Mouse (Mus musculus) B cell, adult 2 months (primary cell): ENCODE data around the gene Sntg2.

Experiments used
- DNase-seq, 2 experiments: peaks; one replicate each; pipeline ENCODE4 v3.0.0; 2022

Sntg2 gene

DNA sequence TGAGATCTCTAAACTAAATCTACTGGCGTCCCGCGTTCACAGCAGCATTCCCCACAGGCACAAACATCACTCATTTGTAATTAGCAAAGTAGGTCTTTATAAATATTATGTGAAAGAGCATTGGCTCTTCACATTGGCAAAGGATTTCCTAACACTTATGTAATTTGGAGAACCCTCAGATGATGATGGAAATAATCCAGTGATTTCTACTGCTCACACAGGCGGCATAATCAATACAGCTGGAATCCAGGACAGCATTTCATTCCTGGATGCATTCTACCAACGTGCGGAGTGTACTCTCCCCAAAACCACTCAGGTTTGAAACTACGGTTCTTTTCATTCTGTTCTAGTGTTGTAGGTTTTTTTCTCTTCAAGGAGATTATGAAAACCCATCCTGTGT, 172.6 kb downstream of the Sntg2 start:
- no peak for DNase-seq

DNA sequence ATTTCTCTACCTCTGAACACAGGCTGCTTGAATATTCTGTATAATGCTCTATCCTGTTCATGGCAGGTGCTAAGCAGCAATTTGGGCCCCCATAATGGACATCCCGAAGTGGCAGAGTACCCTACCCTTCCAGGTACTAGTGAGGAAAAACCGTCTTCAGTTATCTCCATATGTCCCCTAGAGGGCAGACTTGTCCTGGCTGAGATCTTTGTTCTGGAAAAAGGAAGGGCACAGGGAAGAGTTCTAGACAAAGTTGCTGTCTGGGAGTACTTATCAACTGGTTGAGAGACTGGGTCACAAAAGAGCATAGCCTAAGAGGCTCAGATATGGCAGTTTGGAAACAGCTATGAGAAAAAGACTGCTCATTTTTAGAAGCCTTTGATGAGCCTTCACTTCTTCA, 173.4 kb downstream of the Sntg2 start:
- DNase-seq, result no peak

DNA sequence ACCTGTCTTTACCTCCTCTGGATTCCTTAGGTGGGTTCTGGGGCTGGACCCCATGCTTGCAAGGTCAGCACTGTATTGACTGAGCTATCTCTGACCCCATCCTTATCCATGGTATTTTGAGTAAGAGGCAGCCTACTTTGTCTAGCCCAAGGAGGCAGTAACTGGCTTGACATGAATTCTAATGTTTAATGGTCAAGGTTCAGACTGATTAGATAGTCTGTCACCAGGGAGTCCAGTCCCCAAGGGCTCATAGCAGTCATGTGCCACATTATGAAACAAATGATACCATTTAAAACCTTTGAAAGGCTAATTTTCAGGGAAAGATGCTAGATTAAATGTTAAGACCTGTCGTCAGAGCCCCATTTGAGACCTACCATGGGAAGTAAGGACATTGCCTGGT, 174.9 kb downstream of the Sntg2 start:
- DNase-seq, result no peak

DNA sequence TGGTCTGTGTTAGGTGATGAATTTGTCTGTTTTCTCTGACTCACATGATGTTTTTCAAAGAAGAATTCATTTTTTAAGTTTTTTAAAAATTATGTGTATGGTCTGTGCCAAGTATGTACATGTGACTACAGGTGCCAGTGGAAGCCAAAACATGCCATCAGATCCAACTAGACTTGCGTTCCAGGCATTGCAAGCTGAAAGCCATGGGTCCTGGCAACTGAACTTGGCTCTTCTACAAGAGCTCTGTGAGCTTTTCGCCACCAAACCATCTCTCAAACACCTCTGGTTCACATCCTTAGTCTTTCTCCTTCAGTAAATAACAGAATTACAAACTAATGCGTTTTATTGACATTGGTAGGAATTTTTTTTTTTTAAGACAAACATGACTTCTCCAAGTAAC, 191.5 kb downstream of the Sntg2 start:
- no peak for DNase-seq

DNA sequence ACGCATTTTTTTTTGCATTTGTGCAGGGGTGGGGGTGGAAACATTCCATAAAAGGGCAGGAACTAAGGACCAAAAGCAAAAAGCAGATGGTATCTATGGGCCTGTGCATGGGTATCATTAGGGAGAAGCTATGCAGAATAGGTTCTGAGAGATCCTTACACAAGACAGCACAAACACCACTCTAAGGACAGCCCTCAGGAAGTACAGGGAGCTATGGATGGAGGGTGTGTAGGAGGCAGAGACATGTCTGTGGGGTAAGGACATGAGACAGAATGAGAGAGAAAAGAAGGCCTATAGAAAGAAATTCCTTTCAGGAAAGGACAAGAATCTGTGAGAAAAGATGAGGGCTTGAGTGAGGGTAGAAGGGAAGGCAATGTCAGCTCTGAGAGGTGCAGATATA, 193.6 kb downstream of the Sntg2 start:
- no peak for DNase-seq

DNA sequence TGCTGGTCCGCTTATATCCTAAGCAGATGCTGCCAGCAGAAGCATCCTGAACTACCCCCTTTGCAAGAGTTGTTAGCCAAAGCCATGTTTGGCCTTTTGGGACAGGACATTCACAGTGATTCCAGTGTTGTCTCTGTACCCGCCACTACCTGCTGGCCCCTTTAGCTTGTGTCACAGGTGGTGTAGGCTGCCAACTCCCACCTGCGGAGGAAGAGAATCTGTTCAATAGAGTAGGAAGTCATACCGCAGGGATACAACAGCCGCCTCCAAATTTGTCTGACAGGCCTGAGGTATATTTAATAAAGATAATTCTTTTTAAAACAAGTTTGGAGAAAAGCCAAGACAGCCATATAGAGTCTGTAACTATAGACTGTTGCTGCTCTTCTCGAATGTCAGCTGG, 195.2 kb downstream of the Sntg2 start:
- no peak for DNase-seq

DNA sequence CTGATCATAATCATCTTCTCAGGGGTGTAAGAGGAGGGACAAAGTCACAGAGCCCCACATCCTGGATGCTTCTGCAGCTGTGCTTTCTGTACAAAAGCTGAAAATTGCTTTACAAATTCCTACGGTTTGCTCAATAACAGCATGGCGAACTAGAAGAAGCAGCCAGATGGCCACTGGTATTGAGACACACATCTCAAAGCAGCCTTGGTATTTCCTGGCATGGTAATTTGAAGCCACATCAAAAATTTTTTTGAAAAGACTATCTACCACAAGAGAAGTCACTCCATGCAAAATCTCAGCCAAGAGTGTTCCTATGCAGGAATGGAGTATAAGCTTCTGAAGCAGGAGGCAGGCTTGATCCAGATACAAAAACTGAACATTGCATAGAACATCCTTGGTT, 195.6 kb downstream of the Sntg2 start:
- no peak for DNase-seq

DNA sequence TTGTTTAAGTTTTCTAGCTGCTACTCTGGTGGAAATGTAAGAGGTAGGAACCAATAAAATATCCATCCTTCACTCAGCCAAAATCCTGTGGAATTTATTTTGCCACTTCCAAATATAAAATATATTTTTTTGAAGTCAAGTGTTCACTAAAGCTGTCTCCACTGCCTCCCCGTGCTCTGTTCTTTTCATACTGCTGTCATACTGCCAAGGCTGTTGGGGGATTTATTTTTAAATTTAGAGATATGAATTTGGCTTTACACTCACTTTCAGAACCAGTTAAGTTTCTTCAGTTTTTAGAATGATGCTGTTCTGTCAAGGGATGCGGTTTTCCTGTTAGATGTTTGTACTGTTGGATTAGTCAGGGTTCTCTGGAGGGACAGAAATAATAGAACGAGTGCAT, 204.7 kb downstream of the Sntg2 start:
- DNase-seq, result no peak

DNA sequence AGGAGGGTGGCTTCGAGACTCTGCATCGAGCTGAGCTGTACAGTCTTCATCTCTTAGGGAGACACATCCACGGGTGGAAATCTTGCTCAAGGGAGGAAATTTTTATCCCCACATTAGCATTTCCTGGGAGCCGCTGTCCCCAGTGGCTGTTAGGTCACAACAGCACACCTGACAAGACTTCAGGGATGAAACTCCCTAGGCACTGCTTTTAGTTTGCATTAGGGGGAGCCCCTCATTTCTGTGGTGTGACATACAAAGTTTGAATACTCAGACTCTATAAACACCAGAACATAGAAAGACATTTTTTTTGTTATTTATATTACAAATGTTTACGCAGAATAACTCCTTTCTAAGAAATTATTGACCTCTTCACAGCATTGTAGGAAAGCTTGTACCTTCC, 208.6 kb downstream of the Sntg2 start:
- DNase-seq, result no peak

DNA sequence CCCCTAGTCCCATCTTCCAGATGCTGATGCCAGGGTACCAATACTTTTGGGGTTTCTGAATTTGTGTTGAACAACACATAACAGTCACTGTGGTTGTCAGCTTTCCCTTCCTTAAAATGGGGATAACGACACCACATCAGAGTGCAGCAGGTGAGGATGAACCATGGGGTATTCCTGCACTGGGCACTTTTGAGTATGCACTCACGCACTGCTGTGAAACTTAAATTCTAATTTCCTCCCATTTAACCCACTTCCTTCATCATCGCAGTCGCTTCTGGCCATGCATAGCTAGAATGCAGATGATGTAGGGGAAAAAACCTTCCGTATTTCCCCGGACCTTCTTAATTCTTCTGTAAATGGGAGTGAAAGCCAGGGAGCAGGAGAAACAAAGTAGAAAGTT, 209.2 kb downstream of the Sntg2 start:
- DNase-seq, result no peak

DNA sequence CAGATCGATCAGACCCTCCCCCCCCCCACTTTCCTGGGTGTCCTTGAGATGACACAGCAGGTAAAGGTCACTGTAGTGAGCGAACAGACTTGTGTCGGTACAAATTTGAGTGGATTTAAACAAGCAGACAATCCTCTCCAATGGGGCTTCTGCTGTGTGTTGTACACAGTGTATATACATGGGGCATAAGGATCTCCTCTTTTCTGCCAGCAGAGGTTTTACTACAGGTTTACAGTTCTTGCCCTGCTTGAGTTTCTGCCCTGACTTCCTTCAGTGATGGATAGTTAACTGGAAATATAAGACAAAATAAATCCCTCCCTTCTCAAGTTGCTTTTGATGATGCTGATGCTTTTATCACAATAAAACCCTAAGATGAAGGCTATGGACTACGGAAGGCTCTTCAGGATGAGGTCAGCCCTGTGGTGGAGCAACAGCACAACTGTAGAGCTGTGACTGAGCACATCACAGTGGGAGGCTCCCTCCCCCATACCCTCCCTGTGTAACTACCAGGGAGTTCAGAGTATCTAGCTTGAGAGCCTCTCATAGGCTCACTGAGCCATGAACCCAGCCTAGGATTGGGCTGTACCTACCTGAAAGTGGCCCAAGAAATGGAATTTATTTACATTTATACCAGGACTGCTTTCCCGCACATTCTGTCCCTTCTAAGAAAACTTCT, 211.3 kb downstream of the Sntg2 start:
- DNase-seq, result no peak

DNA sequence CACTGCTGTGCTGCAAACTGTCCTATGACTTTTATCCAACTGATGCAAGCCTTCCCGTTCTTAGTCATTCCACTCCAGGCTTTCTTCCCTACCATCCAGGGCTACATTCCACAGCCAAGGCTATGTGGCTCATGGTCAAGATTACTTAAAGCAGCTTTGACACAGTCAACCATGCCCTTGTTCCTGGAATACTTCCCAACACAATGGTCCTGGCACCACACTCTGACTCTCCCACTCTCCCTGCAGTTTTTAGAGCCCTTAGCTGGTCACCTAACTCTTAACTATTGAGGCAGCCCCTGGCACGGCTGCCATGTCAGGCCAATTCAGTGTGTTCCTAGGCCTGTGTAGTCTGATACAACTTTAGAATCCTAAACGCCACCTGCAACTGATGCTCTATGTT, 212.7 kb downstream of the Sntg2 start:
- DNase-seq, result no peak

DNA sequence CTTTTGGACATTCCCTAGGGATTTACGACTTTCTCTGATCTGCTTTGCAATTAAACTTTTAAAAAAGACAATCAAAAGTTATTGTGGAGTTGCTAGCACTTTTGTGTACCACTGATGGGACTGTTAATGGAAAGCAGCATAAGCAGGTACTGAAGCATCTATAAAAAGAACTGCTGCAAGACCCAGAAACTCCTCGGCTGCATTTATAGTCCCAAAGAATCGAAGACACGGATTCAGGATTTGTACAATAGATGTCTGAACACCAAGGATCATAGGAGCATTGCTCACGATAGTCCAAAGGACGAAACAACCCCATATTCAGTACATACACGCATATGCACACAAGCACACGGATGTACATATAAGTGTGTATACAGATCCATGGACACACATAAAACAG, 213.4 kb downstream of the Sntg2 start:
- no peak for DNase-seq

DNA sequence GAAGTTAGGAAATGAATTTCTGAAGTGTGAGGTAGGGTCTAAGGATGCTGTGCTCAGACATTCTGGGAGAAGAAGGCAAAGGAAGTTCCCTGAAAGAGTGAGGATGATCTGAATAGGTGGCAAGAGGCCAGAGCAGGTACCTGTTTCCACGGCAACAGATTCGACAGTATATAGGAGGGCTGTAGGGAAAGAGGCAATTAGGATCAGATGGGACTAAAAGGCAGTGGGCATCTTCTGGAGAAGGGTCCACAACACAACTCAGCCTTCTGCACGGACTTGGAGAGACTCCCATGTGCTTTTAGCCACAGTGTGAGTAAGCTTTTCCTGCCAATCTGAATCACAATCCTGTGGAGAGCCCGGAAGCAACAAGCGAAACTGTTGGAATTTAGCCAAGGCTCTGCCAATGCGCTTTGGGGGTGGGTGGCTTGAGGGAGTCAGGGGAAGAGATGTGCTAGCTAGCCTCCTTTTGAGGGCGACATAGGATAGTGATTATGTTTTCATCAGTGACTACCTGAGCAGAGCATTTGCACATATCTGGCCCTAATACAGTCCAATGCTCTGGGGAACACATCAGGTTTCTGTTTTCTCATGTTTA, 219.0 kb downstream of the Sntg2 start:
- no peak for DNase-seq

DNA sequence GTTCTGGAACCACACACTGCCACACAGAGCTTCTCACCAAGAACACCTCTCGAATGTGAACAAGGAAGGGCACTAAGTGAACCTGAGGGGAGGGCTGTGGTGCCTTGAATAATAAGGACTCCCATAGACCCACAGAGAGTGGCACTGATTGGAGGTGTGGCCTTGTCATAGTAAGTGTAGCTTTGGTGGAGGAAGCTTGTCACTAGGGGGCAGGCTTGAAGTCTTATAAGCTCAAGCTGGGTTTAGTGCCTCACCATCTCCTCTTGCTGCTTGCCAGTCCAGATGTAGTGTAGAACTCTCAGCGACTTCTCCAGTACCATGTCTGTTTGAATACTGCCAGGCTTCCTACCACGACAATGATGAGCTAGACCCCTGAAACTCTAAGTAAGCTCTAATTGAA, 231.1 kb downstream of the Sntg2 start:
- no peak for DNase-seq

DNA sequence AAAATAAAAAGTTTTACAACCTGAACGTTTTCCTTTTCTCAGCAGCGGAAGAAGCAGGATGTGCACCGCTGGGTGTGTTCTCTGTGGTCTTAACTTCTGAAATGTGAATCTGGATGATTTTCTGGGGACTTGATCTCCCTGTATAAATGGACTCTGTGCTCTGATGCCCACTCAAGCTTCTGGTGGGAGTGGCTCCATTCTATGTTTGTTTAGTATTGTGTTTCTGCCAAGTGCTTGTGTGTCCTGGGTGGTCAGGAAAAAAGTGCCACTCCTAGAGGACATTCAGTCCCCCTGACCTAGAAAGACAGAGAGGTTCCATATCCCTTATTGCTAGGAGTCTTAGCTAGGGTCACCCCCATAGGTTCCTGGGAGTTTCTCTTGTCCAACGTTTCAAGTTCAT, 240.7 kb downstream of the Sntg2 start, which contains the start of gene Tpo:
TSS of gene Tpo (minus strand) at position 101 of the 400 bp plus-strand sequence.
- no peak for DNase-seq

DNA sequence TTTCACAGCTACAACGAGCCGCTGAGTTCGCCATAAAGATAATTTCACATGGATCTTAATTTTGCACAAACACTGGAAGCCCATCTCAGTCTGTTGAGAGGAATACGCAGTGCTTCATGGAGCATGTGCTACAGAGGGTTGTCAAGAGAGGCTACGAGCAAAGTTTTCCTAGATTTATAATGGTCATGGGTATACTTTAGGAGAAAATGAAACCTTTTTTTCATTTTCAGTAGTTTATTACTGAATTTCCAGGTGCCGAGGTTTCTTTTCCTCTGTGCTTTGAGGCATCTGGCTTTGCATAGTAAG, 243.8 kb downstream of the Sntg2 start:
- no peak for DNase-seq

DNA sequence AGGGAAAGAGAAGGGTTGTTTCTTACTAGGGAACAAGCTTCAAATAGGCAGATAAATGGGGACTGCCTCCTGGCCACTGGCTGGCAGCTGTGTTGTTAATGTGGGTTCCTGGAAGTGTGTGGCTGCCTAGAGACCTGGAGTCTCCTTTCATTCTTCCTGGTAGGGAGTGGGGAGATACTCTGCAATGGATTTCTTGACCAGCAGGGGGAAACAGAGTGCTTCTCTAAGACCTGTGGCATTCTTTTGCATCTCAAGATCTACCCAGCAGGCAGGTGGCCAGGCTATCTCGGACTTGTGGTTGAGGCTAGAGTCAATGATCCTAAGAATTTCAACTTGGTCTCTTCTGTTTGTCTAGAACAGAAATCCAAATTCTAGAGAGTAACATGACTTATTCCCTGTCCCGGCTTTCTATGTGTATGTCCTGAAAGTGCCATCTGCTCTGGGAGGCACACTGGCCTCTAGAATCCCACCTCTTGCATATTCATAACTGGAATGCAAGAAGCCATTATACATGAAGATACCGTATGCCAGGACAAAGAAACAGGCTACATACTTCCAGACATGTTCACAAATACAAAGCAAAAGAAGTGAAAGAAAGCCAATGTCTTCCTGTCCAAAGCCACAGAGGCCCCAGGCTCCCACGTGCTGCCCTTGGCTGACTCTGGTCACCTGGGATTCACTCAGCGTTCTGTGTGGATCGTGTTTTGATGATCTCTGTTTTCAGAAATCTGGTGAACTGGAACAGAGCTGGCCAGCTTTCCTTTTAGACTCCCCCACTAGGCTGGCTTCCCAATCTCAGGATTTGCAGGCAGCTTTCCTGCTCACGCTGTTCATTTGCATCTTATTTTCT, 244.4 kb downstream of the Sntg2 start:
- no peak for DNase-seq
